Mouse (Mus musculus) lung, embryonic 14.5 days (tissue): ENCODE data around the gene Dph1. TPM values are rescaled to one million over a fixed set of nuclear protein-coding genes. Genes with fewer than 3 reads are reported as not detected.
"Not testable (repeated sequence)": the region's sequence is repeated elsewhere in the genome, so short reads cannot be mapped to it uniquely, and the experiment has no call there.

Source experiments
- ATAC-seq: fragments of 200-750 bp; cut with Nextera tagmentation; 2 replicates; pipeline ENCODE4 v1.8.0; 2017; ENCODE audit warnings: mild to moderate bottlenecking, moderate TSS enrichment, moderate library complexity; ENCODE audit not compliant: insufficient read depth
- DNase-seq: peaks from one replicate; pipeline ENCODE4 v3.0.0-alpha.2; 2015
- H3K27ac ChIP-seq: fragments of 300-500 bp; sonication (generic); 2 replicates; pipeline ENCODE4 v1.5.1; 2014; ENCODE audit warnings: low read depth, mild to moderate bottlenecking, moderate library complexity
- H3K27me3 ChIP-seq: fragments of 300-500 bp; sonication (generic); 2 replicates; pipeline ENCODE4 v1.6.1; 2014; ENCODE audit warnings: low read length, control low read depth; ENCODE audit not compliant: insufficient read depth
- H3K36me3 ChIP-seq: fragments of 300-500 bp; sonication (generic); 2 replicates; pipeline ENCODE4 v1.6.1; 2014; ENCODE audit warnings: control low read depth; ENCODE audit not compliant: insufficient read depth
- H3K4me1 ChIP-seq: fragments of 300-500 bp; sonication (generic); 2 replicates; pipeline ENCODE4 v1.6.1; 2014; ENCODE audit warnings: antibody characterized with exemption, control low read depth; ENCODE audit not compliant: insufficient read depth
- H3K4me2 ChIP-seq: fragments of 300-500 bp; sonication (generic); 2 replicates; pipeline ENCODE4 v1.6.1; 2014; ENCODE audit warnings: mild to moderate bottlenecking
- H3K4me3 ChIP-seq: fragments of 300-500 bp; sonication (generic); 2 replicates; pipeline ENCODE4 v1.5.1; 2014; ENCODE audit warnings: low read depth, low read length
- H3K9ac ChIP-seq: fragments of 300-500 bp; sonication (generic); 2 replicates; pipeline ENCODE4 v1.6.1; 2014
- H3K9me3 ChIP-seq: fragments of 300-500 bp; sonication (generic); 2 replicates; pipeline ENCODE4 v1.6.1; 2016; ENCODE audit warnings: low read depth, low read length, control low read depth
- CTCF ChIP-seq: IDR thresholded peaks from 2 replicates; pipeline ENCODE4 v1.5.1; 2016; ENCODE audit warnings: antibody characterized with exemption, low read depth
- WGBS: fragments of 180-500 bp; shearing (Covaris S2); extraction: QIAGEN DNeasy Blood & Tissue Kit; methylation state at CpG from one replicate; pipeline ENCODE4 v1.1.7; 2014; 5-methylcytosine and 5-hydroxymethylcytosine counted together
- polyA plus RNA-seq: library from polyadenylated mRNA; unstranded; fragments of >200 nt; fragmentation: Nextera tagmentation; extraction: Ambion mirVana; gene quantifications from 2 replicates; pipeline ENCODE4 v1.2.1, GENCODE M21; 2014

The Dph1 gene
- polyA plus RNA-seq, 1 experiment from 2014 or later: 26.5 TPM

DNA sequence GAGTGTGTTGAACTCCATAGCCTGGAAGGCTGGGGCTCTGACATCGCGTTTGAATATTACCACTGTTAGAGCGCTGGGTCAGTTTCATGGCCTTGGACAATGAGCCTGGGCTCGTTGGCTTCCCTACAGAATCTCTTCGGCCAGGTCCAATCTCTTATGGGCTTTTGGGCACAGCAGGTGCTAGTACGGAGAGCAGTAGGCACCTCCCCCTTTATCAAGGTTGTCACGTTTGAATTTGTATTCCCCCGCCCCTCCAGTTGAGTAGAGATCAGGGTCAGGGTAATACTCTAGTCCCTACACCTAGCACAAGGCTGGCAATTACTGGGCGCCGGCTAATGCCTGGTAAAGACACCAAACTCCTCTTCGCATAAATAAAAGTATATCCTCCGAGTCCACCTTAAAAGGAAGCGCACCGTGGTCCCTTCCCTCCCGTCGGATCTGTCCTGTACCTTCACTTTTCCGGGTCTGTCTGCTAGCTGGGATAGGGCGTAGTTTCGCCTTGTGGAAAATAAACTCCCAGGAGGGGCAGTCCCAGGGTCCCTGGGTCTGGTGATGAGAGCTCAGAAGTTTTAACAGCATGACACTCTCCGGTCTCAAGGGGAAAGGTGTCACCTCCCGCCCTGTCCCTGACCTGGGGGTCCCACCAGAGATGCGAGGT, 1.2 kb downstream of the Dph1 start:
- ATAC-seq: no peak; the same call in 1 of the 2 replicates
- WGBS: under 1% methylated on average over 22 of the region's 22 CpGs

DNA sequence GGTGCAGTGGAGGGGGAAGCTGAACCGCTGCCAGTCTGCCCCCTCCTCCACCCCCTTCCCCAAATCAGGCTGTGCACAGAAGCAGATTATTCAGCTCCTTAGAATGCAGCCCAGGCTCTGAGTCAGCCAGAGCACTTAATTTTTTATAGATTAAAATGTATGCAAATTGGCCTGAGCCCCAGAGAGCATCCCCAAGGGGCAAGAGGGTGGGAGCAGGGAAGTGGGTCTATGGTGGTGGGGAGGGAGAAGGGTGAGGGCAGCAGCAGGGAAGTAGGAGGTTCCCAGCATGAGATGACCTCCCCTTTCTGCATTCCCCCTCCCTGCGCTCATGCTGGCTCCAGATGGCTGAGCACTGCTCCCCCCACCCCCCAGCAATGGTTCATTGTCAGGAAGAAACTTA, 6.1 kb downstream of the Dph1 start:
- H3K36me3 ChIP-seq: peaks cover 36% of the 10 kb centered on the region
- WGBS: 82% methylated on average over 2 of the region's 2 CpGs
- H3K4me2 ChIP-seq: no peak overlapping the region
- no peak for DNase-seq
- no peak overlapping the region for H3K27ac ChIP-seq
- no peak overlapping the region for H3K9ac ChIP-seq
- no peaks in the 10 kb centered on the region for H3K27me3 ChIP-seq
- no peaks in the 10 kb centered on the region for H3K9me3 ChIP-seq
- no peak for ATAC-seq
- no peak for TF ChIP-seq CTCF
- 0 out of 2 replicates have a peak, but pooled peaks cover 6% of the 10 kb centered on the region for H3K4me1 ChIP-seq
- H3K4me3 ChIP-seq: no peak overlapping the region

More for the DNA sequence above, 1.2 kb downstream of the Dph1 start:
- no peak for DNase-seq
- peak overlapping the region; percentile 79 for H3K4me3 ChIP-seq
- H3K4me2 ChIP-seq: peak overlapping the region; percentile 80
- H3K9me3 ChIP-seq: no peaks in the 10 kb centered on the region
- peaks cover 9% of the 10 kb centered on the region for H3K4me1 ChIP-seq
- TF ChIP-seq CTCF: no peak
- 0 out of 2 replicates have a peak, but pooled peaks cover 3% of the 10 kb centered on the region for H3K36me3 ChIP-seq
- H3K27ac ChIP-seq: no peak overlapping the region
- peak overlapping the region; percentile 63 for H3K9ac ChIP-seq
- peaks cover 20% of the 10 kb centered on the region for H3K27me3 ChIP-seq

DNA sequence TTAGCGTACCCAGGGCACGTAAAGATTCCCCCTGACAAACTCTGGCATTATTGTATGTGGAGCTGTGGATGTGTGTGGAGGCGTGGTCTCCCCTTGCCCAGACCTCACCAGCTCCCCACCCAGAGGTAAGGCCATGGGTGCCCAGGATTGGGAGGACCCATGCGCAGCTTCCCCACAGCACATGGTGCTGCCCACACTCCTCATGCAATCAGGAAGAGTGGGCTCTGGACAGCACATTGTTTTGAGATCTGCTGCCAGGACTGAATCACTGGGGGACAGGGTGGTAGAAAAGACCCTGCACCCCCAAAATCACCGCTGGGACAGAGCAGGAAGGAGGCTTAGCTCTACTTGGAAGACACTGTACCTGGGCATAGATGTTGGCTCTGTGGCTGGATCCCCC, 6.5 kb downstream of the Dph1 start:
- Histone ChIP-seq H3K36me3 (peaks cover 36% of the 10 kb centered on the region), H3K9me3 (no peaks in the 10 kb centered on the region), H3K4me3 (no peak overlapping the region), H3K27me3 (no peaks in the 10 kb centered on the region), H3K27ac (no peak overlapping the region), H3K9ac (no peak overlapping the region), H3K4me1 (0 out of 2 replicates have a peak, but pooled peaks cover 4% of the 10 kb centered on the region), H3K4me2 (no peak overlapping the region)
- DNase-seq (no peak), ATAC-seq (no peak)
- TF ChIP-seq CTCF: no peak
- 89% methylated on average over 5 of the region's 5 CpGs for WGBS

DNA sequence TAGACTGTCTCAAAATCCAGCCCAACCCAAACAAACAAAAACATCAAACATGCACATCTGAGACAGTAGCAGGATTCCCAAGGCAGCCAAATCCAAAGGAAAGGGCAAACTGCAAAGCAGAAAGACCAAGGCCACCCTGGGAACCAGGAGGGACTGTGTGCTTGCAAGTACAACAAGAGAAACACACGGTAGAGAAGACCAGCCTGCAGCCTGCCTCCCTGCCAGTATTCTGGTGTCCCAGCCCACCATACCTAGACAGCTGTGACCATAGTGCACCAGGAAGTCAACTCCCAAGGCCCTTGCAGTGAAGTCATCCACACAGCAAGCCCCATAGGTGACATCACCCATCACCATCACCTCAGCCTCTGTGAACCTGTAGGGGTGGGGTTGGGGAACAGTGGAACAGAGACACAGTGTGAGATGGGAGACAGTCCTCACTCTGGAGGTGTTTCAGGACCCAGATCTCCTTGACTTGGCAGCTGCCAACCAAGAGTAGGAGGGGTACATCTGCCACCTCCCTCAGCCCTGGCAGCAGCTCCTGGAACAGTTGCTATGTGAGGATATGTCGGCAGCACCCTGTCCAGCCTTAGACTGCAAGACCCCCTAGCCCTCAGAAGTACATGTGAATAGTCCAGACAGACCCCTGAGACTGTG, 7.0 kb downstream of the Dph1 start:
- WGBS: 74% methylated on average over 2 of the region's 2 CpGs
- Histone ChIP-seq H3K4me3 (no peak overlapping the region), H3K9ac (no peak overlapping the region), H3K9me3 (no peaks in the 10 kb centered on the region), H3K4me1 (no peaks in the 10 kb centered on the region), H3K27me3 (no peaks in the 10 kb centered on the region), H3K4me2 (no peak overlapping the region), H3K36me3 (peaks cover 36% of the 10 kb centered on the region), H3K27ac (no peak overlapping the region)
- DNase-seq (no peak), ATAC-seq (no peak)
- TF ChIP-seq CTCF: no peak

DNA sequence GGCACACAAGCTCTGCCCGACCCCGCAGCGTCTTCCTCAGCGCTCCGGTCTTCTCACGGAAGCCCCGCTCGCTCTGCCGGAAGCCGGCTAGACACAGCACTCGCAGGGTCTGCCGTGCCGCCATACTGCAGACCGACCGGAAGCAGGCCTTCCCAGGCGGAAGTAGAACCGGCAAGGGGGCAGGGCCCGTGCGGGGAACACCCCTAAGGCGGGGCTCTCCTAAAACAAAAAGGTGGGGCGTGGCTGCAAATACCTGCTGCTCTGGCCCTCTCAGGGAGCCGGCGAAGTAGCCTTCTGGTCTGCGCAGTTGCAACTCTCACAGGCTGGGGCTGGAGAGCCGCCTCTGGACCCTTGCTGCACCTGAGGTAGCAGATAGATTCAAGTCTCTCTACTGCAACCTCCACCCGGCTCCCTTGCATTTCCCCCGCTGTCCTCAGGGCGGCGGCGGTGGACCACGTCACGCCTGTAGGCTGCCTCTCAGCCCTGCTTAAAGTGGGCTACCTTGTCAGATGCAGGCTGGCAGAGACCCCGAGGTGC, 12.3 kb downstream of the Dph1 start, which contains the start of gene Ovca2:
Ovca2 (minus strand) TSS at position 164 of the 537 bp plus-strand sequence.
- WGBS: 0% methylated on average over 33 of the region's 33 CpGs
- DNase-seq: peak; percentile 96
- peaks cover 46% of the 10 kb centered on the region for H3K36me3 ChIP-seq
- H3K27me3 ChIP-seq: no peaks in the 10 kb centered on the region
- H3K27ac ChIP-seq: peak within 1 kb of the TSS; percentile 80
- peak; percentile 98 for TF ChIP-seq CTCF
- peak within 1 kb of the TSS; percentile 70 for H3K9ac ChIP-seq
- ATAC-seq: peak; percentile 98
- peak within 1 kb of the TSS; percentile 77 for H3K4me3 ChIP-seq
- H3K4me1 ChIP-seq: peaks cover 5% of the 10 kb centered on the region; the same call in 1 of the 2 replicates
- peak within 1 kb of the TSS; percentile 96 for H3K4me2 ChIP-seq
- no peaks in the 10 kb centered on the region for H3K9me3 ChIP-seq

DNA sequence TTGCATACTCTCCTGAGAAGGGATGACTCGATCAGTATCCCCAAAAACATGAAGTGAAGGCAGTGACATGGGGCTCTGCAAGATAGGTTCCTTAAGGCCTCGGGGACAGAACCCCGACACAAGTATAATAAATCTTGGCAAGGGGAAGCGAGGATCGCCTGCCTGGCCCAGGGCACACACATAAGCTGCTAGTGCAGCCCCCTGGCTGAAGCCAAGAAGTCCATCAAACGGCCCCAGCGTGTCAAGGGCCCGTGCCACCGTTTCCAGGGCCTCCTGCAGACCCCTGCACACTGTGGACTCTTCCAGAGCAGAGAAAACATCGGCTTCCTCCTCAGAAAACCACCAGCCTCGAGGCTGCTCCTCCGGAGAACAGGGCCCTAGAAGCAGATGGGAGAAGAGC, 13.0 kb downstream of the Dph1 start:
- Histone ChIP-seq H3K4me1 (peaks cover 5% of the 10 kb centered on the region; the same call in 1 of the 2 replicates), H3K9me3 (no peaks in the 10 kb centered on the region), H3K27ac (peak overlapping the region; percentile 80), H3K4me3 (peak overlapping the region; percentile 77), H3K36me3 (peaks cover 40% of the 10 kb centered on the region), H3K4me2 (peak overlapping the region; percentile 96), H3K27me3 (peaks cover 2% of the 10 kb centered on the region), H3K9ac (peak overlapping the region; percentile 70)
- WGBS: 44% methylated on average over 12 of the region's 12 CpGs
- ATAC-seq (no peak), DNase-seq (no peak)
- no peak for TF ChIP-seq CTCF

DNA sequence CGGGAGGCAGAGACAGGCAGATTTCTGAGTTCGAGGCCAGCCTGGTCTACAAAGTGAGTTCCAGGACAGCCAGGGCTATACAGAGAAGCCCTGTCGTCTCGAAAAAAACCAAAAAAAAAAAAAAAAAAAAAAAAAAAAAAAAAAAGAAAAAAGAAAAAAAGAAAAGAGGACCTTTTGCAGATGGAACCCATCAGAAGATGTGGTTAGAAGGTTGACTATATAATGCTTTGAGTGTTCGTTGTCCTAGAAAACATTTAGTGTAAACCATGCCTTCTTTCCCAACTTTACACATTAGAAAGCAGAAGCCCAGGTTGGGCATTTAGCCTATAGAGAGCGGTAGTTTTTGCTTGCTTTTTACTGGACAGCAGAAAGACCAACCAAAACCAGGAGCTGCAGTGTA, 16.5 kb downstream of the Dph1 start:
- not testable (repeated sequence) for H3K9me3 ChIP-seq, H3K4me1 ChIP-seq, H3K4me3 ChIP-seq, DNase-seq, ATAC-seq, H3K27ac ChIP-seq, H3K9ac ChIP-seq, H3K4me2 ChIP-seq
- 67% methylated on average over 6 of the region's 6 CpGs for WGBS
- H3K27me3 ChIP-seq: peaks cover 35% of the 10 kb centered on the region
- peaks cover 17% of the 10 kb centered on the region; the same call in 1 of the 2 replicates for H3K36me3 ChIP-seq
